Mouse (Mus musculus) stomach, embryonic 14.5 days (tissue): ENCODE results near the gene Trio. TPM values are rescaled to one million over a fixed set of nuclear protein-coding genes. Genes with fewer than 3 reads are reported as not detected.

Experiments
- ATAC-seq: fragments of 200-750 bp; cut with Nextera tagmentation; 2 replicates; pipeline ENCODE4 v1.8.0; 2017; ENCODE audit warnings: low read depth, moderate TSS enrichment; ENCODE audit not compliant: insufficient number of reproducible peaks, insufficient read depth, low FRiP score
- H3K27ac ChIP-seq: fragments of 300-500 bp; sonication (generic); 2 replicates; pipeline ENCODE4 v1.5.1; 2014; ENCODE audit warnings: mild to moderate bottlenecking, low read length, moderate library complexity, mixed read lengths
- H3K27me3 ChIP-seq: fragments of 300-500 bp; sonication (generic); 2 replicates; pipeline ENCODE4 v1.6.1; 2014; ENCODE audit warnings: low read length, control low read depth, mixed read lengths; ENCODE audit not compliant: control insufficient read depth, insufficient read depth
- H3K36me3 ChIP-seq: fragments of 300-500 bp; sonication (generic); 2 replicates; pipeline ENCODE4 v1.6.1; 2014; ENCODE audit warnings: mild to moderate bottlenecking, control low read depth, low read length, moderate library complexity, mixed read lengths; ENCODE audit not compliant: control insufficient read depth, insufficient read depth
- H3K4me1 ChIP-seq: fragments of 300-500 bp; sonication (generic); 2 replicates; pipeline ENCODE4 v1.6.1; 2014; ENCODE audit warnings: low read length, control low read depth, mixed read lengths; ENCODE audit not compliant: control insufficient read depth, insufficient read depth
- H3K4me2 ChIP-seq: fragments of 300-500 bp; sonication (generic); replicated peaks from 2 replicates; pipeline ENCODE4 v1.6.1; 2014; ENCODE audit warnings: low read depth, low read length, control low read depth
- H3K4me3 ChIP-seq: fragments of 300-500 bp; sonication (generic); 2 replicates; pipeline ENCODE4 v1.5.1; 2014; ENCODE audit warnings: low read depth, low read length, control low read depth
- H3K9ac ChIP-seq: fragments of 300-500 bp; sonication (generic); replicated peaks from 2 replicates; pipeline ENCODE4 v1.6.1; 2014; ENCODE audit warnings: low read depth, mild to moderate bottlenecking, control low read depth, low read length, moderate library complexity, mixed read lengths
- H3K9me3 ChIP-seq: fragments of 300-500 bp; sonication (generic); 2 replicates; pipeline ENCODE4 v1.6.1; 2016; ENCODE audit warnings: low read depth, low read length, control low read depth; ENCODE audit not compliant: control insufficient read depth
- WGBS: fragments of 180-500 bp; shearing (Covaris S2); extraction: QIAGEN DNeasy Blood & Tissue Kit; methylation state at CpG from one replicate; pipeline ENCODE4 v1.1.7; 2014; 5-methylcytosine and 5-hydroxymethylcytosine counted together
- polyA plus RNA-seq: library from polyadenylated mRNA; unstranded; fragments of >200 nt; fragmentation: Nextera tagmentation; extraction: Ambion mirVana; gene quantifications from 2 replicates; pipeline ENCODE4 v1.2.1, GENCODE M21; 2014

Trio gene
- polyA plus RNA-seq, 1 experiment from 2014 or later, result 54.2 TPM

DNA sequence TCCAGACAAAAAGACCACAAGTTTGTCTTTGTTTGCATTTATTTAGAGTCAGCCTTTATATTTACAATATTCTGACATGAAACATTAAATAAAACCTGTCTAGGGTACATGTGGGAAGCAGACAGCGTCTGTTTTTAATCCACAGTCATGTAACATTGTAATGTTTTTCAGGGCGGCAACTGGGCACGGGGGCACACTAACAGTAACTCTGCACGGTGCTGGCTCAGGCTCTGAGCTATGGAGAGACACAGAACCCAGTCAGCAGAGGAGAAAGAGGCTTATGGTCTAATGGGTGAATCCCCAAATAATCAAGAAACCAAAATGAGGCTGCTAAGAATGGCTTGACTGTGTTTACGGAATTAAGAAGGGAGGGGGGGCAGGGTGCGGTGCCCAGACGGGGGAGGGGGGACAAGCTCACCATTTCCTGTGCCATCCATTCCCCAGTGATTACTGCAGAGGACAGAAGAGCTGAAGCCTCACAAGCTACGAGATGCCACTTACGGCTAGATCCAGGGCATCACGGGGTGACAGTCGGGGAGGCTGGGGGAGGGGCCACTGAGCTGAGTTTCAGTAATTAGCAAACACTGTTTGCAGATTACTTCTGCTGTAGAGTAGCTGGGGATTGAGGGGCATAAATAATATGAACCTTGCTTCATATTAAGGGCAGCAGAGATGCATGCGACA lies 255.0 kb downstream of the Trio start:
- WGBS, result 65% methylated on average over 12 of the region's 12 CpGs
- Histone ChIP-seq H3K9ac (no peak overlapping the region), H3K4me3 (no peak overlapping the region), H3K4me2 (no peak overlapping the region), H3K9me3 (no peaks in the 10 kb centered on the region), H3K27me3 (no peaks in the 10 kb centered on the region), H3K4me1 (no peaks in the 10 kb centered on the region), H3K27ac (no peak overlapping the region), H3K36me3 (peaks cover 52% of the 10 kb centered on the region)
- no peak for ATAC-seq

DNA sequence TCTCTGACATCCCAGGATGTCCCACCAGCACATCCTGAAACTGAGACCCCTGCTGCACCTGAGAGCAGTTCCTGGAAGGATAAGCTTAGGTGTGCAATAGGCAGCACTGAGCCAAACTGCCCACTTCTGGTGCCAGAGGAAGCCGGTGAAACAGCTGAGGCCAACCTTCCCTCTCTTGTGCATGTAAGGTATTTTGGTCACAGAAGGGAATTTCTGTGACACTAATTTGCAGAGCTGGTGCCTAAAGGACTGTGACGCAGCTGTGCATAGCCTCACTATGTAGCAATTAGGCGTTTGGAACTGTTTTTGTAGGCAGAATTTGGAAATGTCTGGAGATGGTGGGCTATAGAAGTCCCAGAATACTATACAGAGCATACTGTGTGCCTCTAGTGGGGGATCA lies 264.2 kb downstream of the Trio start:
- no peaks in the 10 kb centered on the region for H3K27me3 ChIP-seq
- peaks cover 81% of the 10 kb centered on the region for H3K36me3 ChIP-seq

DNA sequence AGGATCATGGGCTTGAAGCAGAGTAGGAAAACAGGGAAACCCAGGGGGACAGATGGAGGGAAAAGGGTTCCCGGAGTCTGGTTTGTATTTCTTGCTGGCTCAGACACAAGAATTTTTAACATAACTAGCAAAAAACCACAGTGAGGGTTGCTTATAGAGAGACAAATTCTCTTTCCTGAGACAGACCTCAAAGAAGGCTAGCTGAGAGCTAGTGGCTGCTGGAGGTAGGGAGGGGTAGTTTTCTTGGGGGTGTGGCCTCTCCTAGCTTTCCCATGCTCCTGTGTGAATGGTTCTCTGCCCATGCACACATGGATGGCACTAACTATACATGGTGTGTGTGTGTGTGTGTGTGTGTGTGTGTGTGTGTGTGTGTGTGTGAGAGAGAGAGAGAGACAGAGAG lies 265.0 kb downstream of the Trio start:
- Histone ChIP-seq H3K27ac (peak overlapping the region; percentile 29; the same call in 1 of the 2 replicates), H3K36me3 (peaks cover 81% of the 10 kb centered on the region)
- WGBS, result 70% methylated on average over 1 of the region's 1 CpGs

More for the DNA sequence above, 264.2 kb downstream of the Trio start:
- WGBS, result 92% methylated on average over 3 of the region's 3 CpGs
- Histone ChIP-seq H3K4me2 (no peak overlapping the region), H3K9ac (no peak overlapping the region), H3K4me1 (no peaks in the 10 kb centered on the region), H3K27ac (no peak overlapping the region), H3K9me3 (no peaks in the 10 kb centered on the region), H3K4me3 (no peak overlapping the region)
- ATAC-seq, result no peak

DNA sequence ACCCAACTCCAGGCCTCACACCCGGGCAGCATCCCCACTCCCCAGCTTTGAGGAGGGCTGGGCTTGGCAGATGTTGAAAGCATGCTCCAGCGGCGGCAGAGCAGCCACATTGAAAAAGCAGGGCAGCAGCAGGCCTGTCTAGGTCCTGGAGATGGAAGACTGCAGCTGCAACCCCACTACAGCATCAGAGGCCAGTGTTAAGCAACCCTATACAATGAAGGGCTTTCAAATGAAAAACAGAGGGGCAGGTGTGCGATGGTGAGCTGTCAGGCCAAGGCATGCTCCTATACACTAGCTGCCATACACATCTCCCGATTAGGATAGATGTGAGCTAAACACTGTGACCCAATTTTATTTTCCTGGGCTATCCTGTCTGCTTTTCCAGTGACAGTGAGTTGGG lies 265.8 kb downstream of the Trio start:
- H3K4me1 ChIP-seq, result no peaks in the 10 kb centered on the region
- no peak overlapping the region for H3K4me2 ChIP-seq
- H3K36me3 ChIP-seq, result peaks cover 83% of the 10 kb centered on the region
- H3K4me3 ChIP-seq, result no peak overlapping the region
- no peaks in the 10 kb centered on the region for H3K27me3 ChIP-seq
- no peak overlapping the region for H3K27ac ChIP-seq
- ATAC-seq, result no peak
- H3K9ac ChIP-seq, result no peak overlapping the region
- WGBS, result 79% methylated on average over 5 of the region's 5 CpGs
- H3K9me3 ChIP-seq, result no peaks in the 10 kb centered on the region

More for the DNA sequence above, 265.0 kb downstream of the Trio start:
- ATAC-seq, result no peak; the same call in 1 of the 2 replicates
- Histone ChIP-seq H3K4me1 (no peaks in the 10 kb centered on the region), H3K4me2 (no peak overlapping the region), H3K9ac (no peak overlapping the region), H3K4me3 (no peak overlapping the region), H3K9me3 (no peaks in the 10 kb centered on the region), H3K27me3 (no peaks in the 10 kb centered on the region)

GRCm38 (mm10) chr15:27758680-27759079 lies 267.0 kb downstream of the Trio start:
- 0 out of 2 replicates have a peak, but pooled peaks cover 7% of the 10 kb centered on the region for H3K4me1 ChIP-seq

GRCm38 (mm10) chr15:27756426-27756825 lies 269.2 kb downstream of the Trio start:
- Histone ChIP-seq H3K9me3 (no peaks in the 10 kb centered on the region), H3K4me3 (no peak overlapping the region), H3K9ac (no peak overlapping the region), H3K4me1 (0 out of 2 replicates have a peak, but pooled peaks cover 7% of the 10 kb centered on the region), H3K27me3 (no peaks in the 10 kb centered on the region), H3K27ac (no peak overlapping the region), H3K36me3 (peaks cover 87% of the 10 kb centered on the region), H3K4me2 (no peak overlapping the region)
- no peak for ATAC-seq
- WGBS, result 92% methylated on average over 11 of the region's 11 CpGs

More at GRCm38 (mm10) chr15:27758680-27759079, 267.0 kb downstream of the Trio start:
- H3K4me3 ChIP-seq, result no peak overlapping the region
- no peak overlapping the region for H3K4me2 ChIP-seq
- no peak overlapping the region for H3K9ac ChIP-seq
- H3K9me3 ChIP-seq, result no peaks in the 10 kb centered on the region
- no peaks in the 10 kb centered on the region for H3K27me3 ChIP-seq
- ATAC-seq, result no peak
- no peak overlapping the region for H3K27ac ChIP-seq
- 71% methylated on average over 6 of the region's 6 CpGs for WGBS
- H3K36me3 ChIP-seq, result peaks cover 83% of the 10 kb centered on the region

GRCm38 (mm10) chr15:27754571-27755260 lies 270.9 kb downstream of the Trio start:
- Histone ChIP-seq H3K36me3 (peaks cover 96% of the 10 kb centered on the region), H3K4me2 (no peak overlapping the region), H3K27me3 (no peaks in the 10 kb centered on the region), H3K4me1 (0 out of 2 replicates have a peak, but pooled peaks cover 7% of the 10 kb centered on the region), H3K9me3 (no peaks in the 10 kb centered on the region), H3K9ac (no peak overlapping the region; the same call in 1 of the 2 replicates), H3K4me3 (no peak overlapping the region), H3K27ac (no peak overlapping the region)
- 74% methylated on average over 7 of the region's 7 CpGs for WGBS
- ATAC-seq, result no peak

DNA sequence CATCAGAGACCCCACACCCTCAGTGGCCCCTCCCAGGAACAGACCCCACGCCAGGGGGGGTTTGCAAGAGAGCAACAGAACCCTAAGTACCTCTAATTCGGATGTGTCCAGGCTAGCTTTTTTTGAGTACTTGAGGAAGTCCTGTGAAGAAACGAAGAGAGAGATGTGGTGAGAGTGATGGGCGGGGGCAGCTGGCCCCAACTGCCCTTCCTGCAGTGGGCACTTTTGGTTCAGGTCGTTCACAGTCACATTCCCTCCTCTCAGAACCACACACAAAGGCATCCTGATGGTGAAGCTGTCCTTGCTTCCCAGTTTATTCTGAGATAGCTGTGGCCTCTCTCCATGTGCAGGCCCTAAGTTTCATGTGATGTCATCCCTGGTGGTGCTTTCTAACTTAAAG lies 271.7 kb downstream of the Trio start:
- no peak overlapping the region; the same call in 1 of the 2 replicates for H3K27ac ChIP-seq
- no peak overlapping the region for H3K4me3 ChIP-seq
- H3K36me3 ChIP-seq, result peaks cover 95% of the 10 kb centered on the region
- 59% methylated on average over 5 of the region's 5 CpGs for WGBS
- no peak overlapping the region for H3K4me2 ChIP-seq
- no peaks in the 10 kb centered on the region for H3K27me3 ChIP-seq
- H3K4me1 ChIP-seq, result 0 out of 2 replicates have a peak, but pooled peaks cover 7% of the 10 kb centered on the region
- no peak for ATAC-seq
- no peak overlapping the region for H3K9ac ChIP-seq
- no peaks in the 10 kb centered on the region for H3K9me3 ChIP-seq
